Mouse (Mus musculus) megakaryocyte-erythroid progenitor cell, adult 5-6 weeks (primary cell): ENCODE results near the gene Rbp4. TPM values are rescaled to one million over a fixed set of nuclear protein-coding genes. Genes with fewer than 3 reads are reported as not detected.

Experiments
- ATAC-seq: replicated peaks from 2 replicates; pipeline ENCODE4 v1.8.0; 2016; ENCODE audit warnings: mild to moderate bottlenecking, inconsistent platforms; ENCODE audit not compliant: severe bottlenecking, poor library complexity, low FRiP score, low TSS enrichment
- total RNA-seq, 2 experiments: library from RNA; stranded (forward) in 1 of 2; stranded (reverse) in 1 of 2; fragments of 200-1000, 215-1000 nt in 1 of 2; fragments of >200 nt in 1 of 2; fragmentation: Nextera tagmentation in 1 of 2; gene quantifications; 2 replicates each; pipeline ENCODE4 v1.2.3; 2014 to 2017

Rbp4 gene
- total RNA-seq, 2 experiments from 2014 or later: not detected

DNA sequence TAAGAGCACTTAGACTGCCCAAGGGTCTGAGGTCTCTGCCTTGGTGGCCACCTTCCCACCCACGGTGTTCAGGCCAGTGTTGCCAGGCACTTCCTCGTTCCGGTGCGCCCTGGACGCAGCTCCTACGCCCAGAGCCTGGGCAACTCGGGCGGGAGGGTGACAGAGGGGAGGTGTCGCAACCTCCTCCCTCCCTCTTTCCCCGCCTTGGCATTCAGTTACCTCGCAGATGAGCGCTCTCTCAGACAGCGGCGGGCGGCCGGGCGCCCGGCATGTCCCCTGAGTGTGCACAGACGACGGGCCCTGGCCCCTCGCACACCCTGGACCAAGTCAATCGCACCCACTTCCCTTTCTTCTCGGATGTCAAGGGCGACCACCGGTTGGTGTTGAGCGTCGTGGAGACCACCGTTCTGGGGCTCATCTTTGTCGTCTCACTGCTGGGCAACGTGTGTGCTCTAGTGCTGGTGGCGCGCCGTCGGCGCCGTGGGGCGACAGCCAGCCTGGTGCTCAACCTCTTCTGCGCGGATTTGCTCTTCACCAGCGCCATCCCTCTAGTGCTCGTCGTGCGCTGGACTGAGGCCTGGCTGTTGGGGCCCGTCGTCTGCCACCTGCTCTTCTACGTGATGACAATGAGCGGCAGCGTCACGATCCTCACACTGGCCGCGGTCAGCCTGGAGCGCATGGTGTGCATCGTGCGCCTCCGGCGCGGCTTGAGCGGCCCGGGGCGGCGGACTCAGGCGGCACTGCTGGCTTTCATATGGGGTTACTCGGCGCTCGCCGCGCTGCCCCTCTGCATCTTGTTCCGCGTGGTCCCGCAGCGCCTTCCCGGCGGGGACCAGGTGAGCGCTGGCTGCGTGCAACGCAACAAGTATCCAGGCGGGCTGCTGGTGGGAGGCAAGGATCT is 28.0 kb downstream of the Rbp4 start, which contains the start of gene Ffar4:
Ffar4 (plus strand) TSS at position 214 of the 901 bp plus-strand sequence.
- no peak for ATAC-seq

- ATAC-seq: no peak
Measured at GRCm38 (mm10) chr19:38096231-38096630, 28.9 kb downstream of the Rbp4 start.

DNA sequence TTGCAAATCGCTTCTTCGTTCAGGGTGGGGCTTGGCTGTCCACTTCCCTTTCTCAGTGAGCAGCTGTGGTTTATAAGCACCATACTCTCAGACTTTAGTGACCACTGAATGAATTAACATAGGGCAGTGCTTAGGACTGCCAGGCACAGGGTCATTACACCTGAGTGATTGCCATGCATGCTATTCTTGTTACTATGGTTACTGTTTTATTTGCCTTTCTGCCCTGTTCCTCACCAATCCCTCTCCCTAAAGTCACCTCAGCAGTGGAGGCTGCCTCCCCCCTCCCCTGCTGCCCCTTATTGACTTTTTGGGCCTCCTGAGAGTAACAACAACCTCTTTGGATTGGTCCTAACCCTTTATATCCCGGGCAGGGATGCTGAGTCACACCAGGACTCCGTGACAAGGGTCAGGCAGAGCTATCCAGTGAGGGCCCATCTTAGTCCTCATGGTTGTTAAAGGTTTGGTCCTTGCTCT is 33.5 kb downstream of the Rbp4 start:
- ATAC-seq: no peak

- ATAC-seq: no peak
Measured at GRCm38 (mm10) chr19:38089358-38089757, 35.7 kb downstream of the Rbp4 start.

DNA sequence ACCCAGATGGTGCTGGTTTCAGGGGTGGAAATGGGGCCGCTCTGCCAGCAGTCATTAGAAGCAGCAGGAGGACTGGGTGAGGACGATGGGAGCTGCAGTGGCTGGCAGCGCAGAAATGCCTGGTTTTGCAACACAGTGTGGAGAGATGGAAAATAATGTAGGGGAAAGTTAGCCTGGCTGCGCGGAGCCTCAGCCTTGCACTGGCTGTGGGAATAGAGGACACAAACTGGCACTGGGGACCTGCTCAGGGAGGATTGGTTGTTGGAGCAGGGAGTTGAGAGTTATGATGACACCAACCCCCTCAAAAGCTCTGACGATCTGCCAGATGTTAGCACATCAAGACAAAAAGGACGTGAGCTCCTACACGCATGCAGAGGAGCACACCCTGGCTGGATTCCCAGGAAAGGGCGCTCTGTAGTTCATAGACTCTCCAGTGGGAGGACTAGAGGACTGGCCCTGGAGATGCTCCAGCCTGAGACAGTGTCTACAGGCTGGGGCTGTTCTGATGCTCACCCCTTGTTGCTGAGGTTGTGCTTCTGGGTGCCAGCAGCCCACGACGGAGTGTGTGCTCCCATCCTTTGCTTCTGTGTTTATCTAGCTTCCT is 38.0 kb downstream of the Rbp4 start:
- ATAC-seq: no peak

- no peak for ATAC-seq
Measured at GRCm38 (mm10) chr19:38085841-38086240, 39.2 kb downstream of the Rbp4 start.

DNA sequence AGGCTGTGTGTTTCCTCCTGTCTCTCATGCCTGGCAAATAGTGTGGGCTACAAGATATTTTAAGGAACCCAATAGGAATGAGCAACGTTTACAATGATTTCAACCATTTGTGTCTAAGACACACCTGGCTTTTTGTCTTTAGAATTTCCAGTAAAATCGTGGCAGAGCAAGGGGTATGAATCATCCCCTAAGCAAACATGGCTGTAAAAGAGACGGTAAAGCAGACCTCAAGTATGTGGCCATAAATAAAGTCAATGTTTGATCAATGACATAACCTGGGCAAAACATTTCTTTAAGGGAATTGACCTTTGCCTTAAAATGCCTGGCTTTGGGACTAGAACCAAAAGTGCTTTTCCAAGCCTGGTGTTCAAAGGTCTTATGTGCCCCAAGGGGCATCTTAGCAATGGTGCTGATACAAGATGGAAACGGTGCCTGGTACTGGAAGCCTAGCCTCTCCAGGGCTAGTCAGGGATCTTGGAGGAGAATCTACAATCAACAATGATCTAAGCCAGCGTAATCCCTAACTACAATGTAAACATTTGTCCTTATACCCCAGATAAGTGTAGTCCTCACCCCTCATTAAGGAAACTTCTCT is 42.1 kb downstream of the Rbp4 start:
- no peak for ATAC-seq

- ATAC-seq: no peak
Measured at GRCm38 (mm10) chr19:38081361-38081760, 43.7 kb downstream of the Rbp4 start.

DNA sequence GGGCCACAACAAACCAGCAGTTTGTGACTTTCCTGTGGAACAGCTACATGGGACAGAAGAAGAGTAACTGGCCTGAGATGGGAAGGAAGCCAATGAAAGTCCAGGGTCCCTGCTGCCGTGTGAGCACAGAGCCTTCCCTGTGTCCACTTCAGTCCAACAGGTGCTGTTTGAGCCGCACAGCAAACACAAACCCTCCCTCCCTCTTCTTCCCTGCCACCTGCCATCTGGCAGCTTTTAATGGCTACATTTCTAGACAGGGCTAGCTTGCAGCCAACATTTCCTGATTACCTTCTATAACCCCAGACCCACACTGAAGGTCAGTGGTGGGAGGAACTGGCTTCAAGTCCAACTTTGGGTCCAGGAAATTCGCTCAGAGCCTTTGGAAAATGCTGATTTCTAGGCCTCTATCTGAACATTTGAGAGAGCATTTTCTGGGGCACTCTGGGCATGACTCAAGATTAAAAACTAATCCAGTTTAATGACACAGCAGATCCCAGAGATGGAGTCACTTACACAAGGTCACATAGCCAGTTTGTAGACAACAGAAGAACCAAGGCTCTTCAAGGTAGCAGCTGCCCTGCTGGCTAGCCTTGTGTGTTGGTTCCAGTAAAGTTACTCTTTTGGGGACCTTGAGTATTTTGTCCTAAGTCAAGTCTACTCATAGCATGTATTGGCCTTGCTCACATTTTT is 47.1 kb downstream of the Rbp4 start:
- ATAC-seq: no peak

DNA sequence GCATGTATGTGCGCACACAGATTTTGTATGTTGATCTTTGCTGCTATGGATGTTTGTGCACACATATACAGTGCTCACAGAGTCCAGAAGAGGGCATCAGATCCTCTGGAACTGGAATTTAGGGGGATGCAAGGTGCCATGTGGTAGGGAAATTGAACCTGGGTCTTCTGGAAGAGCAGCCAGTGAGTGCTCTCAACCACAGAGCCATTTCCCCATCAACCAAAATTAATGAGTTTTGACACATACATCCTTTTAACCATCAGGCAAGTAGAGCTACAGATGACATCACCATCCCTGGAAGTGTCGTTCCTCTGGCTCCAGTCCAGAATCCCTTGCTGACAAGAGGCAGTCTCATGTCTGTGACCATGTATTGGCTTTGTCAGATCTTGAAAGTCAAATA is 48.8 kb downstream of the Rbp4 start:
- no peak for ATAC-seq

- no peak for ATAC-seq
Measured at GRCm38 (mm10) chr19:38075051-38075450, 50.0 kb downstream of the Rbp4 start.

- ATAC-seq: no peak
Measured at GRCm38 (mm10) chr19:38073226-38073625, 51.9 kb downstream of the Rbp4 start.

Other genes with a start within 250 kb of the Rbp4 start
- not detected in 2 replicates for gene Myof, start 81.7 kb downstream of the Rbp4 start, total RNA-seq (2014; fragmentation: Nextera tagmentation)
- 0.23 and 0.53 TPM in 2 replicates for gene Myof, start 81.7 kb downstream of the Rbp4 start, total RNA-seq (2017)
- gene Cep55, start 70.3 kb downstream of the Rbp4 start, total RNA-seq (2014; fragmentation: Nextera tagmentation): 3.9 and 4.6 TPM in 2 replicates
- gene Cep55, start 70.3 kb downstream of the Rbp4 start, total RNA-seq (2017): 4.7 and 8.2 TPM in 2 replicates
- not detected in 2 replicates for gene Ffar4, start 28.2 kb downstream of the Rbp4 start, total RNA-seq (2014; fragmentation: Nextera tagmentation)
- not detected in 2 replicates for gene Ffar4, start 28.2 kb downstream of the Rbp4 start, total RNA-seq (2017)
- gene Pde6c, start 7.5 kb upstream of the Rbp4 start, total RNA-seq (2014; fragmentation: Nextera tagmentation): not detected in 2 replicates
- gene Pde6c, start 7.5 kb upstream of the Rbp4 start, total RNA-seq (2017): not detected in 2 replicates
- gene Fra10ac1, start 98.9 kb upstream of the Rbp4 start, total RNA-seq (2014; fragmentation: Nextera tagmentation): 27.1 and 38.3 TPM in 2 replicates
- 38.5 and 49.8 TPM in 2 replicates for gene Fra10ac1, start 98.9 kb upstream of the Rbp4 start, total RNA-seq (2017)
- not detected in 2 replicates for gene Lgi1, start 139.3 kb upstream of the Rbp4 start, total RNA-seq (2014; fragmentation: Nextera tagmentation)
- not detected in 2 replicates for gene Lgi1, start 139.3 kb upstream of the Rbp4 start, total RNA-seq (2017)